Mouse (Mus musculus): ENCODE results near the gene Uba7.

The Uba7 gene

DNA sequence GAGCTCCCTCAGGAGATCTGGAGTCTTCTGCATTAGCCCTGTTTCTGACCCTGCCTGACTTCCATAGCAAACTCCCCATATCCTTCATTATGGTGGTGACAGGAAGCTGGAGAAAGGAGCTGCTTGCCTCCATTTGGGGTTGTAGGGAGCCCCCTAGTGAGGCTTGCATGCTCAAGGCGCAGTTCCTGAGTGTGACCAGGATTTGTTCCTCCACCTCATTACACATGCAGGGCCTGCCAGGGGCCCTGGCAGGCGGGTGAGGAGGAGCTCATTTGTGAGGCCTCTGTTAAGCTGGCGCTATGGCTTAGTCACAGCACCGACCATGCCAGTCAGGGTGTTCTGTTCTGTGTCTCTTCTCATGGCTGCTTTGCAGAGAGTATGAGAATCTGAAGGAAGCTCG is 13.4 kb upstream of the Uba7 start:
- no peak for DNase-seq (ENCODE audit: low read depth, low spot score)

DNA sequence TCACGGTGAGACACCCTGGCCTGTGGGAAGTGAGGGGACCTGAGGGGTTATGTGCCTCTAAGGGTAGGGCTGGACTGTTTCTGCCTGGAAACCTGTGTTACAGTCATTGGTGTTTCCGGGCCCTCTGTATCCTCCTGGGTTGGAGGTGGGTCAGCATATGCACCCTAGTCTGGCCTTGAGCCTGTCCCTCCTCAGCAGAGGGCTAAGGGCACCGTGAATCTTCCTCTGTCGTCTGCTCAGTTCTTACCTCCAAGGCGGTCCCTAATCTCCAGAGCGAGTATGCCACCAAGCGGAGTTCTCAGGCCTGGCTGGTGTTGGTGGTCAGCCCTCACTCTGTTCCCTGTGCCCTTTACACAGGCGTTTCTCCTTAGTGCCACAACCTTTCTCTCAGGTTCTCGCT is 12.4 kb upstream of the Uba7 start:
- no peak for DNase-seq (ENCODE audit: low read depth, low spot score)

DNA sequence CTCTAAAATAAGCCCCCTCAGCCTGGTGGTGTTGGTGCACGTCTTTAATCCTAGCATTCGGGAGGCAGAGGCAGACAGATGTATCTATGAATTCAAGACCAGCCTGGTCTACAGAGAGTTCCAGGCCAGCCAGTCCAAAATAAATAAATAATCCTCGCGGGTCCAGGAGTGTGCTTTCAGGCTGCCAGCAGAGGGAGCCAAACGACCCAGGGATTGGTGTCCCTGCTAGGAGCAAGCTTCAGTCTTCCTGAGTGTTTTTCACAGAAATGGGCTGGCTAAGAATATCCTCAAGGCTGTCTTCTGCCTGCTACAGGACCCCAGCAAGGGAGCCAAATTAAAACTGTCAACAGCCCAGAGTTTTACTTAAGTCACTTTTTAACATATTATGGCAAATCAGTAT is 11.6 kb upstream of the Uba7 start:
- DNase-seq (ENCODE audit: low read depth, low spot score), result no peak

DNA sequence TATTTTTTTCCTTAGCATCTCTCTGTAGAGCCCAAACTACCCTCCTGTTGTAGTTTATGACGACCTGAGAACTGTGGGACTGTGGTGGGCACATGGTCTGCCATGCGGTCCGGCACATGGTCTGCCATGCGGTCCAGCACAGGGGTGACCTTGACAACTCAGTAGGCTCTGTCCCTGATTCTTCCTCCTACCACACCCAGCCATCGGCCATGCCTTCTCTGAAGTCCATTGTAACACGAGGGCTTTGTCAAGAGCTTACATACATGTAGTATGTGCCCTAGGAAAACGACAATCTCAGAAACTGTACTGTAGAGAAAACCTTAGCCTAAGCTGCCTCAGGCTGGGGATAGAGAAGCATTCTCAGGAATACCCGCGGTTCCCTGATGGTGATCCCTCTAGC is 10.6 kb upstream of the Uba7 start:
- DNase-seq (ENCODE audit: low read depth, low spot score), result no peak

DNA sequence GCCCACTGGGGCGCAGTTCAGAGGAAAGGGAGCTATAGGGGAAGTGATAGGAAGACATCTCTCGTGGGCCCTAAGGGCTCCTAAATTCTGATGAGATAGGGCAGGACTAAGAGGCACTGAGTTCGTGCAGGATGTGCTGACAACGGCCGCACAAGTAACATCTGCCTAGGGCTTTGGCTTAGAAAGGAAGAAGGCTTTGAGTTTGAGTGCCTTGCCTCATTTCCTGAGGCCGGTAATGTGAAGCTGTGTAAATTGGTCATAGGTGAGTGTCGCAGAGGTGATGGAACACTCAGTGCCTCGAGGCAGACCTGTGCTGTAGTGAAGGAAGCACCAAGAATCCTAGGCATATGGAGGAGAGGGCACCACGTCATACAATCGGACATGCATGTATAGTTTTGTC is 8.6 kb upstream of the Uba7 start:
- DNase-seq (ENCODE audit: low read depth, low spot score), result no peak

DNA sequence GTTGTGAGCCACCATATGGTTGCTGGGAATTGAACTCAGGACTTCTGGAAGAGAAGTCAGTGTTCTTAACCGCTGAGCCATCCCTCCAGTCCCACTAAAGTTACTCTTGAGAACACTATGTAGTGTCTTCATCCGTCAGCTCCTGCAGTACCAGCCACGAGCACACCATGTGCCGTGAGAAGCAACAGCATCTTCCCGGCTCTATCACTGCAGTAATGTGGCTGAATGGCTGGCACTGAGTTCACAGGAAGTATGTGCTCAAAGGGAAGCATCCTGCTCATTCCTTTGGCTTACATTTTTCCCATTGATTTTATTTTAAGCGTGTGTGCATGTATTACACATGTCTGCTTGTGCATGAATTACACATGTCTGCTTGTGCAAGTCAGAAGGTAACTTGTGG is 7.9 kb upstream of the Uba7 start:
- DNase-seq (ENCODE audit: low read depth, low spot score), result no peak

DNA sequence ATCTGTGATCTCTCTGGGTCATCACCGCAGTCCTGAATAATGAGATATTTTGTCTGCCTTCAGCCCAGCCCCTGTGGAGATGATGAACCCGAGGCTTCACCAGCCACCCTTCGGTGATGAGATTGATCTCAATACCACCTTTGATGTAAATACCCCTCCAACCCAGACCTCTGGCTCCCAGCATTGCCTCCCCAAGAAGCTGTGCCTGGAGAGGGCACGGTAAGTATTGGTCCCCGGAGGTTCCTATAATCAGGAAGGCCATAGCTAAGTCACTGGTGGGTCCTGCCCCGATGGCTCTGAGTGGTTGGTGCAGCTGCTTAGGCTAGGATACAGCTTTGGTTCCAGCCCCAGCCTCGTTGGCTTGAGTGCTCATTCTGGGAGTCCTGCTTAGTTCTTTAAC is 6.8 kb upstream of the Uba7 start:
- DNase-seq (ENCODE audit: low read depth, low spot score), result no peak

DNA sequence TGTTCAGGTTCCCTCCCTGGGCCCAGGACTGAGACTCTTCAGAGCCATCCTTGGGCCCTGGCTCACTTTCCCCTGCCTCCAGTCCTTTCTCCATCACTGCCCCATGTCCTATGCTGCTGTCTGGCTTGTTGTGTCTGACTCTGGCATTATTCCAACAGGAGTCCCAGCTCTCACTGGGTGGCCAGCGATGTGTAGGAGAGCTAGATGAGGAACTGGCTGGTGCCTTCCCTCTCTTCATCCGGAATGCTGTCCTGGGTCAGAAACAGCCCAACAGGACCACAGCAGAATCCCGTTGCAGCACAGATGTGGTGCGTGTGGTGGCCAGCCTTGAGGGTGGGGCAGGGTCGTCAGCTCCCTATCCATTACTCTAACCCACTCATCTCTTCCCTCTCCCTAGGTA is 5.0 kb upstream of the Uba7 start:
- no peak for DNase-seq (ENCODE audit: low read depth, low spot score)

DNA sequence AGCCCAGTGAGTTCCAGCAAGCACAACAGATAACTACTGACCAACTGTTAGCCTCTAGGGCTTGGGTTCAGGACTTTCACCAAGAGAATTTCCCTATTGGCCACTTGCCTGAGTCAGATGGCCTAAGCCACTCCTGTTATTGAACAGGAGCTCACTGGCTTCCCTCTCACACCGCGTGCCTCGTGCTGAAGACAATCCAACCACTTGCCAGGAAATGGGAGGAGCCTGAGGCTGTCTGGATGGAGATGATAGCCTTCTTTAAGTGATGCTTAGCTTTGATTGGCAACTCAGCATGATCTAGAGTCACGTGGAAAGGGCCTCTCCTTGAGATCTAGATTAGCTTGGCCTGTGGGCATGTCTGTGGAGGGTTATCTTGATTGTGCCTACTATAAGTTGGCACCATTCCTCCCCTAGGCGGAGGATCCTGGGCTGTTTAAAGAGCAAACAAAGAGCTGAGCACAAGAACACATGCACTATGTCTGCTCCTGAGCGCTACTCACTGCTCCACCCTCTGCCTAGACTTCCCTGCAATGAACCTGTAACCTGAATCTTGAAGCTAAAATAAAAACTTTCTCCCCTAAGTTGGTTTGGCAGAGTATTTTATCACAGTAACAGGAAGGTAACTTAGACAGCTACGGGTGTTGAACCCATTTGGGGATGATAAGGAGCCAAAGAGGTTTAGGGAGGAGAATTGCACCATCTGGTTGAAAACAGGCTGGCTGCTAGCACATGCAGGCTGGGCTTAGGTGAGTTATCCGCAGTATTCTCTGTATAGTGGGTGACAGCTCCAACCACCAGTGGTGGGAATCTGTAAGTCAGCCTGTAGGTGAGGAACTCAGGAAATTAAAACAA is 3.4 kb upstream of the Uba7 start:
- no peak for DNase-seq (ENCODE audit: low read depth, low spot score)

DNA sequence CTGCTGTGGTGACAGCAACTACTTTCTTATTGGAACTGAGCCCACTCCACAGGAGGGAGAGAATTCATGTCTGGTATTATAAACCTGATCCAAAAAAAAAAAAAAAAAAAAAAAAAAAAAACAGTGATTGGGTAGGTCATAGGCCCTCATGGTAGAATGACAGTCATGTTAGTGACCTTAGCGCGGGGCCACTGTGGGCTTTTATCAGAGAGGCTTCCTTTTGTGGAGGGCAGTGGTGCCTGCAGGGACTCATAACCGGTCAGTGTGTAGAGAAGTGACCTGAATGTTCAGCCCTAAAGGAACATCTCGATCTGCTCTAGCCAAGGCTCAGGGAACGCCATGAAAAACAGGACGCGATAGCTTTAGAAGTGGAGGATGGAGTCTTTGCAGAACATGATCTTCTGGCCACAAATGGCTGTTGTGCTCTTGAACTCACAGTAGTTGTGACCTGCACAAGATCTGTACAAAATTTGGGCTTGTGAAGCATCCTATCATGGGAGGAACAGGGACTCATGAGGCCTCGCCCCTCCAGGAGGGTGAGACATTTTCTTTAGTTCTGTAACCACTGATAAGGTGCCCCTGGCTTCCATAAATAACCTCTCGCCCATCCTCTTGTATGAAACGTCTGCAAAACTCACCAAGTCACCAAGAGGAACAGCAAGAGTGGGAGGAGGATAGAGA is 674 bp upstream of the Uba7 start:
- DNase-seq (ENCODE audit: low read depth, low spot score), result no peak

DNA sequence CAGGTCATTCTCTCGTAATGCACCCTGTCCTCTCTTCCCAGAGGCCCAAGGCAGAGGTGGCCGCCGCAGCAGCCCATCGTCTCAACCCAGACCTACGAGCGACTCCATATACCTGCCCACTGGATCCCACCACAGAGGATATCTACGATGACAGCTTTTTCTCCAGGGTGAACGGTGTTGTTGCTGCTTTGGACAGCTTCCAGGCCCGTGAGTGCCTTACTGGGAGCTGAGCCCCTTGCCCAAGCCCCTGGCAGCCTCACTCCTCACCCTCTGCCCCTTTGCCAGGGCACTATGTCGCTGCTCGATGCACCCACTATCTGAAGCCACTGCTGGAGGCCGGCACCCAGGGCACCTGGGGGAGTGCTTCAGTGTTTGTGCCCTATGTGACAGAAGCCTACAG is 3.5 kb downstream of the Uba7 start:
- DNase-seq (ENCODE audit: low read depth, low spot score), result no peak

DNA sequence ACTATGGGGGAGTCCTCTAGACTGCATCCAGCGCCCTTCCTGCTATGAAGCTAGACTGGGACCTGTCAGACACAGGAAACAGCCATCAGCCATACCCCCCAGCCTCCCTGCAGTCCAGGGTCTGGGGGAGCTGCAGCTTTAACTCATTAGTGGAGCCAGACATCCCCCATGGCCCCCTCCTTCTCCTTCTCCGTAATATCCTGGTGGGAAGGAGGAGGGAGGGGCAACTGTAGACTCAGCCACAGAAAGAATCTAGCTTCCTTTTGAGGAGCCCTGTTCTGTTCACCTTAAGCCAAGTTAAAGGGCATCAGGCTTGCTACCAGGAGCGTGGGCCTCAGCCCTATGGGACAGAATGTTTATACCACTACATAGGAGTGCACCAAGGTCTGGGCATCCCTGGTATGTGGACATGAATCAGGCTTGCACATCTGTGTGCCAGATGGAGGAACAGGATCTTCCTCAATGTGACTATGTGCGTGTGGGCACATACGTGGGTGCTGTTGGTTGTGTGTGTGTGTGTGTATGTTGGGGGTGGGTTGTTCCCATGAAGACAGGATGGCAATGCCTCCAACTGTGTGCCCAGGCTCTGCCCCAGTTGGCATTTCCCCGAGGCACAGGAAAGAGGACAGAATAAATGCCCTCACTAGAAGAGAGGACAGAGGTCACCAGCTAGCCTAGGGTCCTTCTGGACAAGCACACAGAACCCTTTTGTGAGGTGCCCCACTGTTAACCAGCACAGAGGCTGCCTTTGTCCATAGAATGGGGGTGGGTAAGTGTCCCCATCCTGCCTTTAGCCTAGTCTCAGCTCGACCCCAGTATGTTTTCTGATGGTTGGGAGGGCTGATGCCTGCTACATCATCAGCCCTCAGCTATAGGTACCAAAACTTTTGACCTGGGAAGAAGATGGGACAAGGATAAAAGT is 6.6 kb downstream of the Uba7 start:
- DNase-seq (ENCODE audit: low read depth, low spot score), result no peak

DNA sequence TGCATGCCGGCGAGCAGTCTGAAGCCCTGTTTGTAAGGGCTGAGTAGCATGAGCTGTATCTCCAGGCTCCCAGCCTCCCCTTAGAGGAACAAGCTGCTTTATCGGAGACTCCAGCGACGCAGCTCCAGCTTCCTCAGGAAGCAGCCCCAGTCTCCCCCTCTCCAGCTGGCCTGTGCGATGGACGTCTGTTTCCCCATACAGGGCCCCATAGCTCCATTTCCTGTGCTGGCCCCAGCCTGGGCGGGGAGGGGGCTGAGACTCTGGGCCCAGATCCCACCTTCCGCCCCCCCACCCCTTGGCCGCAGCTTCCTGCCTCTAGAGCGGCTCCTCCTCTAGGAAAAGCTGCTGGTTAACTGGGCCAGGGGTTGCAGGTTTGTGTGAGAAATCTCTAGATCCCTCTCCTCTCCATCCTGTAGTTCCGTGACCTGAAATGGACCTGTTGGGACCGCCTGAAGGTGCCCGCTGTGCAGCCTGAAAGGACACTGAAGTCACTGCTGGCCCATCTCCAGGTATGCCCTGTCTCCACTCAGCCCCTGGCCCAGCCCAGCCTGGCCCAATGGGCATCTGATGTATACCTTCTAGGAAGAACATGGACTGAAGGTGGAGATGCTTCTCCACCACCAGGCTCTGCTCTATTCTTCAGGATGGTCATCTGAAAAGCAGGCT is 7.5 kb downstream of the Uba7 start, which contains the start of gene Gm20661:
Gene Gm20661, plus strand, starts transcription at position 378 of the 666 bp plus-strand sequence.
- DNase-seq (ENCODE audit: low read depth, low spot score), result no peak

DNA sequence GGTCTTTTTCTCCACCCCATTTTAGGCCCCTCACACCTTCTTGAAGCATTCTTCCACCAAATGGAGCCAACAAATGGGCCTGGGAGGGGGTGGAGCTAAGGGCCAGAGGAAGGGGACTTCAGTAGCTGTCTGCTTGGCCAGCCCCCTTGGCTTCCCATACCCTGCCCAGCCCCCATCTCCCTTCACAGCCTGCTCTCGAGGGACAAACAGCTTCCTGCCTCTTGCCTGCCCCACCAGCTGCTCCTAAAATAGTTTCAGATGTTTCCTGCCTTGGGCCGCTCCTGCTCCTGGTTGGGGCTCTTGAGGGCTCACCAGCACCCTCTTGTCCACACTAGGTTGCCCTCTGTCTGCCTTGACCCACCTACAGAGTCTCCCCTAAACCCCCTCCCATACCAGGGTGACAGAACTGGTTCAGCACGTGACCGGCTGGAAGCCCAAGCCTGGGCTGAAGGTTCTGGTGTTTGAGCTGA is 8.2 kb downstream of the Uba7 start:
- no peak for DNase-seq (ENCODE audit: low read depth, low spot score)

DNA sequence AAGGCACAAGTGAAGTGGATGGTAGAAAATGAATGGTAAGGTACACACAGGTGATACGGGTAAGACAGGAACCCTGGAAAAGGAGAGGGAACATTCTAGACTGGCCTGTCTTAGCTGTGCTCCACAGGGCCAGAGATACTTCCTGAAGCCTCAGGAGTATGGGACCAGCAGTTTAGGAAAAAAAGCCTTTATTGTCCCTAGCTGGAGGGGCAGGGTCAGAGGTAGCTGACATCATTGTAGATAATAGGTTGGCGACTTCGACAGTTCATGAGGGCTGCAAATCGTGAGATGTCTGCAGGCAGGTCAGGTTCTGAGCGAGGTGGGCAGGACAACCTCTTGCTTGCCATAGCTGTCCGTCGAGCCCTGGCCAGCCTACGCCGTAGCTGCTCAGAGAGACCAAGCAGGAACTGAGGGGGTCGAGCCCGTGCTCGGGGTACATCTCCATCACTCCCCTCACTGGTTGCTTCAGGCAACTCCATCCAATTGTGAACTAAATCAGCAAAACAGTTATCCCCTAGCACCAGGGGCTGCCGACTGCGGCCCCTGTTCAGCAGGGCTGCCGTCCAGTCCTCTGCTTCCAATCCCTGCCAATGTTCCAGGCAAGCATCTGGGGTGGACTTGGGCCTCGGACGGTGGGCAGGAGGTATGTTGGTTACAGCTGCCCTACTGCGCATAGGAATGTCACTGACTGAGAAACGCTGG is 8.9 kb downstream of the Uba7 start:
- DNase-seq (ENCODE audit: low read depth, low spot score), result no peak

DNA sequence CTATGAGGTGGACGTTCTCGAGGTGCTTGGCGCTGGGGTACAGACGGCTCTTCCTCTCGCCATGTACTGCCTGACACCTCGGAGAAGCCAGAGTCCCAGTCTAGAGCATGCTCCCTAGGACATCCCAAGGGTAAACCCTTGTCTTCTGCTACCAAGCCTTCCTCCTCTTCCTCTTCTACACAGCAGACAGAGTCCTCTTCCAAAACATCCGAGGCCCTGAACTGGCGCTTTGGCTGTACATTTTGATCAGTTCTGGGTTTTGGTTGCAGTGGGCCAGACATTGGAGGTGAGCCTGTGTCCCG is 9.4 kb downstream of the Uba7 start:
- no peak for DNase-seq (ENCODE audit: low read depth, low spot score)

DNA sequence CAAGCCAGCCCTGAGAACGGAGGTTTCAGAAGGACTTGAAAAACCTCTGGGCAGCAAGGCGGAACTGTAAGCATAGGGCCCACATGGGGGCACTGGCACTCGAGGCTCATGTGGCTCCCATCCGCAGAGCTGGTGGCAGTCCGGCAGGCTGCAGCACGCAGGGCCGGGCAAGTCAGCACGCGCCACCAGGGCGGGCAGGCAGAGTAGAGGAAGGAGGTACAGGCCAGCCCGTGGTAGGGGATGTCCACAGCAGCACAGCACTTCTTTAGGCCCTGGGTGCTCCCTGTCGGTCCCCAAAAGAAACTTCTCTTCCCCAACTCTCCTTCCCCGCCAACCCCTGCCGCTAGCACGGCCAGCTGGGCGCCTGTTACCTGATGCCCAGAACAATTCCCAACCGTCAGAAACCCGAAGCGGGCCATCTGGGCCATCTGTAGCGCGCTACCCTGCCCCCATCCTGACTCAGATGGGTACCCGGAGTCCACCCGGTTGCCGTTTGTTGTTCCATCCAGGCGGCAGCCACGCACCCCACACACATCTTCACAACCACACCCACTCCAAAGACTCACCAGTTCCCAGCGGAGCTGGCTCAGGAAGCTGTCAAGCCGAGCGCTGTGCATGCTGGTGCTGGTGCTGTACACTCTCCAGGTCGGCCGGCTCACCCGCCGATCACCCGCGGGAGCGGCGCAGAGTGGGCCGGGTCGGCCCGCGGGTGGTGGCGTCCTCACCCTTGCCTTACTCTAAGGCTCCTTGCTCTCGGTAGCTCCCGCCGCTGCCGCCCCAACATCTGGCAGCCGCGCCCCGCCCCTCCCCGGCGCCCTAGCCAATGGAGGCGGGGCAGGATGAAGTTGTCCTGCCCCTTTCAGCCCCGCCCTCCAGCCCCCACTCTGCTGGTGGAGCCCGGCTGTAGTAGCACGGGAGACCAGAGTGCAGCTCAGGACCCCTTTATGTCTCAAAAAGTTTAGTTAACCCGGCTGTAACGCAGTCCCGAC is 10.1 kb downstream of the Uba7 start, which contains the start of gene Inka1:
Gene Inka1, minus strand, starts transcription at position 749 of the 989 bp plus-strand sequence.
- DNase-seq (ENCODE audit: low read depth, low spot score), result no peak

DNA sequence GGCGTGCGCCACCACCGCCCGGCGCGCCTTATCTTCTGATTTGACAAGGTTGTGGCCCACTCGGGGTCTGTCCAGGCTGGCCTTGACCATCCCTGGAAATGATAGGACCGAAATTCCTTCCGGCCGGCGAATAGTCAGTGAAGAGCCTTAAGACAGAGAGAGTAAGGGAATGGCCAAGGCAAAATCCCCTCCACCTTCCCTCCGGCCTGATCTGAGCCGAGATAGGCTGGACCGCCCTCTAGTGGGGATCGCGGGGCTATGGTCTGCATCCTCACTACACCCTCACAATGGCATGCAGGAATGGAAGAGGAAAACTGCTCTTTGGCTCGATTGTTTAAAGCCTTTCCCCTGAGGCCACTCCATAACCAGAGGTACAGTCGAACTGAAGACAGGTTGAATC is 11.1 kb downstream of the Uba7 start:
- peak; percentile 67 for DNase-seq (ENCODE audit: low read depth, low spot score)

DNA sequence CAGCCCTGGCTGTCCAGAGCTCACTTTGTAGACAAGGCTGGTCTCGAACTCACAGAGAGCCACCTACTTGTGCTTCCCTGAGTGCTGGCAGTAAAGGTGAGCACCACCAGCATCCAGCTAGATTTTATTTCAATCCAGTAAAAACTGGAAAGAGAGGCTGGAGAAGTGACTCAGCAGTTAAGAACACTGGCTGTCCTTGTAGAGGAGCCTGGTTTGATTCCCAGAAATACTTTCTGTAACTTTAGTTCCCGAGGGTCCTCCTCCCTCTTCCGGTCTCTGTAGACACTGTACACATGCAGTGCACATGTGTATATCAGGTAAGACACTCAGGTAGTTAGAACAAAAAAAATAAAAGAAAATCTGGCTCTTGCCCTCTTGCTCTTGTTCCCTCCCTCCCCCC is 12.6 kb downstream of the Uba7 start:
- DNase-seq (ENCODE audit: low read depth, low spot score), result no peak

DNA sequence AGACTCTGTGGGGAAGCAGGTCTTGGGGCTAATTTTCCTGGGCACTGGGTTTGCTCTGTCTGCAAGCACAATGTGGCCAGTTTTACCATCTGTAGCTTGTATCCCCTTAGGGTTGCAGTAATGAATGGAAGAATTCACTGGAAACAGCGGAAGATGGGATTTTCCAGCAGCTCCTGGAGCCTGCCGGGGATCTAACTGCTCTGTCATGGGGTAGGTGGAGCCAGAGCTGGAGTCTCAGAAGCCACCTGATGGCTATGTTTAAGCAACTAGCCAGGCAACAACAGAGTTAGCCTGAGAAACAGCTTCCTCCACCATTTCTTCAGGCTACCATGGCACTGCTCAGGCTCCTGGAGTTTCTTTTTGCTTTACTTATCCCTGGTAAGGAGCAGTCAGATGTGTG is 16.9 kb downstream of the Uba7 start, which contains the start of gene Cdhr4:
Gene Cdhr4, plus strand, starts transcription at position 301 of the 400 bp plus-strand sequence.
- no peak for DNase-seq (ENCODE audit: low read depth, low spot score)
